Mouse (Mus musculus) myocyte (in vitro differentiated cells): ENCODE data around the gene Fam214a.

ENCODE experiments used
- CEBPB ChIP-seq: IDR thresholded peaks from 2 replicates; pipeline ENCODE4 v1.6.1; 2011; ENCODE audit warnings: mild to moderate bottlenecking, moderate library complexity; ENCODE audit not compliant: poor library complexity, insufficient read depth, severe bottlenecking
- E2F4 ChIP-seq: IDR thresholded peaks from one replicate; pipeline ENCODE4 v1.6.1; 2011; ENCODE audit warnings: mild to moderate bottlenecking, control low read depth, moderate library complexity; ENCODE audit not compliant: insufficient read depth
- MAX ChIP-seq: IDR thresholded peaks from one replicate; pipeline ENCODE4 v1.6.1; 2011; ENCODE audit warnings: low read depth, mild to moderate bottlenecking, control low read depth
- POLR2A ChIP-seq: IDR thresholded peaks from one replicate; pipeline ENCODE4 v1.6.1; 2011; ENCODE audit warnings: low read depth, mild to moderate bottlenecking, control low read depth, moderate library complexity; ENCODE audit not compliant: insufficient read length
- POLR2AphosphoS2 ChIP-seq: IDR thresholded peaks from one replicate; pipeline ENCODE4 v1.6.1; 2011; ENCODE audit warnings: low read depth, control low read depth; ENCODE audit not compliant: insufficient read length
- REST ChIP-seq: IDR thresholded peaks from one replicate; pipeline ENCODE4 v1.6.1; 2011; ENCODE audit warnings: mild to moderate bottlenecking, control low read depth, moderate library complexity; ENCODE audit not compliant: insufficient read depth, insufficient read length
- SRF ChIP-seq: IDR thresholded peaks from one replicate; pipeline ENCODE4 v1.6.1; 2011; ENCODE audit warnings: low read depth; ENCODE audit not compliant: control insufficient read depth, insufficient read length
- TCF12 ChIP-seq: IDR thresholded peaks from one replicate; pipeline ENCODE4 v1.6.1; 2011; ENCODE audit warnings: mild to moderate bottlenecking, control low read depth; ENCODE audit not compliant: poor library complexity, insufficient read depth, severe bottlenecking
- USF1 ChIP-seq: IDR thresholded peaks from one replicate; pipeline ENCODE4 v1.6.1; 2011; ENCODE audit warnings: low read depth, mild to moderate bottlenecking, control low read depth, moderate library complexity

DNA sequence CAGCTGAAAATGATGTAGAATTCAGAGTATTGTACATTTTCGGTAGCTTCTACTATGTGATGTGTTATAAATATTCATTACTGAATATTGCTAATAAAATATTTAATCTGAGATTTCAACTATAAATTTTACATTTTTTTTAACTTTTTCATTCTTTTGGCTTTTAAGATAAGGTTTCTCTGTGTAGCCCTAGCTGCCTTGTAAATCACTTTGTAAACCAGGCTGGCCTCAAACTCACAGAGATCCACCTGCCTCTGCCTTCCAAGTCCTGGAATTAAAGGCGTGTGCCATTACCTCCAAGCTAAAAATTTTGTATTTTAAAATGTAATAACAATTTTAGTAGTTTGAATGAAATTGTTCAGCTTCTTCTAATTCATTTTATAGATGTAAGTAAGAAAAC, 63.9 kb downstream of the Fam214a start:
- TF ChIP-seq USF1 = no peak
- no peak for TF ChIP-seq POLR2A
- no peak for TF ChIP-seq SRF
- TF ChIP-seq REST = no peak
- TF ChIP-seq POLR2AphosphoS2 = no peak
- no peak for TF ChIP-seq TCF12
- TF ChIP-seq CEBPB = no peak
- no peak for TF ChIP-seq E2F4
- no peak for TF ChIP-seq MAX
